Mouse (Mus musculus) adrenal gland, postnatal 10 days (tissue): ENCODE data around the gene Kcna10. TPM values are rescaled to one million over a fixed set of nuclear protein-coding genes. Genes with fewer than 3 reads are reported as not detected.
A peak's percentile ranks its signal among the peaks of the same experiment; 100 is the strongest.

ENCODE experiments used
- DNase-seq: peaks from one replicate; pipeline ENCODE4 v3.0.0; 2021; ENCODE audit warnings: mixed read lengths
- total RNA-seq, 2 experiments: library from RNA; stranded (reverse); gene quantifications; 2 replicates each; pipeline ENCODE4 v1.2.3; 2021

The Kcna10 gene
- total RNA-seq, 2 experiments from 2014 or later = not detected

- no peak for DNase-seq
These were observed 21.6 kb downstream of the Kcna10 start for GRCm38 (mm10) chr3:107204413-107204812.

DNA sequence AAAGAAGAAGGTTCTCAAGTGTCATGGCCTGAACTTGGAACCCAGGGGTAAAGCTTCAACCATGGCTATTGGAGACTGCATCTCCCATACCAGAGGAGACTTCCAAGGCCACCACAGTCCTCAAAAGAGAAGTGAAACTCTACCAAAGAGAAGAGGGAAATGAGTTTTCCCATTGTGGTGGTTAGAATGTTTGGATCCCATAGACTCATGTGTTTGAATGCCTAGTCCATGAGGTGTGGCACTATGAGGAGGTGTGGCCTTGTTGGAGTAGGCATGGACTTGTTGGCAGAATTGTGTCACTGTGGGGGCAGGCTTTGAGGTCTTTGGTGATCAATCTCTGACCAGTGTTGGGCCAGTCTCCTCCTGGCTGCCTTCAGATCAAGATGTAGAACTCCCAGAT lies 22.3 kb downstream of the Kcna10 start:
- no peak for DNase-seq

DNA sequence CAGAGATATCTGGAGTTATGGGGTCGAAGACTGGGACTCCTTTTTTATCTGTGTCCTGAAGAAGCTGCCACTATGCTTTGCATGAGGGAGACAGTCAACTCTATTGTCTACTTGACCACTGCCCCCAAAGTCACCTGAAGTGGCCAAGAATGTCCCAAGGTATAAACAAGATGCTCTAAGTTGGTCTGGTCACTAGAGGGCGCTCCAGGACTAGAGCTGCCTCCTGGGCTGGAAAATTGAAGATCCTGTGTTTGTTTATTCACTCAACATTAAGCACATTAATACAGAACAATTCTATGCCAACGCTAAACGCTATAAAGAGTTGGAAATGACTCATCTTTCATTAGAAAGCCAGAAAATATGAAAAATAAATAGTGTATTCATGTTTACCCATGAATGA lies 23.1 kb downstream of the Kcna10 start:
- peak; percentile 85 for DNase-seq

GRCm38 (mm10) chr3:107206490-107207150 lies 23.8 kb downstream of the Kcna10 start:
- DNase-seq = no peak

- no peak for DNase-seq
These were observed 24.9 kb downstream of the Kcna10 start for GRCm38 (mm10) chr3:107207625-107208253.

DNA sequence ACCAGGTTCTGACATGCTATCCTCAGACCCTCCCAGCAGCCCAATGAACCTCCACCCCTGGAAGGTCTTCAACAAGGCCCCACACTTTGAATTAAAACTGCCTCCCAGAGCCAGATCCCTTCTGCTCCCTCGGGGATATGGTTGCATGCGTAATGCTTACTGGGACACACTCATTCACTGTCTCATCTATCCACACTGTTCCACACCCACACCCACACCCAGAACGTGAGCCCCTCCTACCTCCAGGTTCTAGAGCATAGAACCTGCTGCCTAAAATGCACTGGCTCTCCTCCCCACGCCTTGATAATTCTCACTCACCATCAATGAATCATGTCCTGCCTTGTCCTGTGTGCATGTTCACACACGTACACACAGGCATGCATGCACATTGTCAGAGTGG lies 31.8 kb downstream of the Kcna10 start:
- no peak for DNase-seq

DNA sequence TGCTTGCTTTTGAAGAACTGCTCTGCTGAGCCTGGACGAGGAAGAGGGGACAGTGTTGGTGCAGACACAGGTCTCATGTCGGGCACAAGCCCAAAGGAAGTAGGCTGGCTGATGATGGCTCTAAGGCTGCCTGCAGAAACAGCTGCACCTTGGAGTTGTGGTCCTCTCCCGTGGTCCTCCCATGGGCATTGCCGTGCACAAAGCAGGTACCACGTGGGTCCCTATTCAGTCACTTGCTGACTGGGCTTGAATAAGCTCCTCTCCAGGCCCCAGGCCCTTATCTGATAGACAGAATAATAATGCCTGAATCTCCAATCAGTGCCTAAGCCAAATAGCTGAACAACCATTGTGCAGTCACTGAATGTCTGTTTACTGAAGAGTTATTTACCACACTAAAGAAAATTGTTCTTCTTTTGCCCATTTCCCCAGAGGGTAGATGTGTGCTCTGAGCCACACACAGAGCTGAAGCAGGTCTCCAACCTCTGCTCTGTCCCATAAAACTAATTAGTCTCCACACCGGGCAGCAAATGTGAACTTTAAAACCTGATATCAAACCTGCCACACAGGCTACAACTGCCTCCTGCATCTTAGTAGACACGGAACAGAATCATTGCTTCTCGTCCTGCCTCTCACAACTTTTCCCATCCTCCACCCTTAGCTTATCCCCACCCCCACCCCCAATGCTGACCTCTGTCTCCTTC lies 33.7 kb downstream of the Kcna10 start:
- DNase-seq = no peak

- DNase-seq = no peak
These were observed 34.2 kb downstream of the Kcna10 start for GRCm38 (mm10) chr3:107217101-107217480.

- DNase-seq = no peak
These were observed 35.7 kb downstream of the Kcna10 start for GRCm38 (mm10) chr3:107218572-107218971.

DNA sequence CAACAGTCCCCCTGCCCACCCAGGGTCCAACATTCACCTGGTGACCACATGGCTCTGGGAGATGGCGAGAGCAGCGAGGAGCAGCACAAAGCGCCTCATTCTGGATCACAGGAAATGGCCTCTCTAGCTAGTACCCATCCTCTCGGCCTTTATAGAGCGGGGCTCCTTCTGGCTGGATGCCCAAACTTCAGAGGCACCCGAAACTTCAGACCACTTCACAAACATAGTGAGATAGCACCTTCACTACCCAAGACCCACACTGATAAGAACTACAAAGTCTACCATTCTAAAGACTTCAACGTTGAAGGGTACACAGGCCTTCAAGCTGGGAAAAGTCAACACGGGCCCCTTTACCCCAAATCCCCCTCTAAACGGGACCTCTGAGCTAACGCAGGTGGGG lies 38.8 kb downstream of the Kcna10 start, which contains the start of gene Cym:
Cym (minus strand) TSS at position 125 of the 400 bp plus-strand sequence.
- no peak for DNase-seq

DNA sequence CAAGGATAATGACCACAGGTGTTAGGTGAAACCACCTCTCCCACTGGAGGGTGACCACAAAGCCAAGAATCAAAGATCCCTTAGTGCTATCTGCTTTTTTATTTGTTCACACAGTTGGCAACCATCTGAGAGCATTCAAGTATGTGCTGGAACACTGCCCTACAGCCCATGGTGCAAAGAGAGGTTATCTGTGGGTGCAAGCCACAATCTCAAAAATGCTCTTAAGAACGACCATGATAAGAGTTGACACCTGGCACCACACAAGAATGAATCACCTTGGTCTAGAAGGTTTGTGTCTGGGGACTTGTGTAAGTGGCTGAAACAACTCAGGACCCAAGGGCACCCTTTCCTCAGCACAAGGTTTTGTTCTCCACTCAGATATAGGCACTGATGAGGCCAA lies 40.4 kb downstream of the Kcna10 start:
- DNase-seq = no peak

DNA sequence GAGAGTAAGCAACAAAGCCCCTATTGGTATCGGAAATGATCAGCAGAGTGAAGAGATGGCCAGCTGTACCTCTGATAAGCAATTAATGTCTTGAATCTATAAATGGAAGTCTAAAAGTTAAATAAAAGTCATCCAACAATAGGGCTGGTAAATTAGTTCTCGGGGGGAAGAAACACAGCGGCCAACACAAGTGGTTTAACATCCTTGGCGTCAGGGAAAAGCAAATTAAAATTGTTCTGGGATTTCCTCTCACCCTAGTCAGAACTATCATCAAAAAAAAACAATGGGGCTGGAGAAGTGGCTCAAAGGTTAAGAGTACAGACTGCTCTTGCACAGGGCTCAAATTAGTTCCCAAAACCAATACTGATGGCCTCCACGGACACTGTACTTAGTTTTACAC lies 43.0 kb downstream of the Kcna10 start:
- no peak for DNase-seq

- DNase-seq = no peak
These were observed 46.4 kb downstream of the Kcna10 start for GRCm38 (mm10) chr3:107229221-107229620.

GRCm38 (mm10) chr3:107229822-107230221 lies 47.0 kb downstream of the Kcna10 start:
- peak; percentile 40 for DNase-seq

DNA sequence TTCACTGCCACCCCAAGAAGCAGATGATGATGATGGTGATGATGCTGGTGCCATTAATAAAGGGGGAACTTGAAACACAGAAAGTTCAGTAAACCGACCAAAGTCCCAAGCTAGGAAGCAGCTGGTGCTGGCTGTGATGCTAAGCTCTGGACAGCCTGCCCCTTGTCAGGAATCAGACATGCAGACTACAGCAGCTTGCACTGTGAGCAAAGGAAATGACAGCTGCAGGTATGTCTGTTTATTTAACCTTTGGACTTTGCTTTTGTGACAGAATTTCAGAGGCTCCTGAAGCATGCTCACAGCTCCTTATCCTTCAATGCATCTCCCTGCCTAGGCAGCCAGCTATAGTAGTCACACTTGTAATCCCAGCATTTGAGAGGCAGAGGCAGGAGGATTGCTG lies 47.7 kb downstream of the Kcna10 start, which contains the start of gene A630076J17Rik:
A630076J17Rik (plus strand) TSS at position 88 of the 400 bp plus-strand sequence.
- DNase-seq = no peak

DNA sequence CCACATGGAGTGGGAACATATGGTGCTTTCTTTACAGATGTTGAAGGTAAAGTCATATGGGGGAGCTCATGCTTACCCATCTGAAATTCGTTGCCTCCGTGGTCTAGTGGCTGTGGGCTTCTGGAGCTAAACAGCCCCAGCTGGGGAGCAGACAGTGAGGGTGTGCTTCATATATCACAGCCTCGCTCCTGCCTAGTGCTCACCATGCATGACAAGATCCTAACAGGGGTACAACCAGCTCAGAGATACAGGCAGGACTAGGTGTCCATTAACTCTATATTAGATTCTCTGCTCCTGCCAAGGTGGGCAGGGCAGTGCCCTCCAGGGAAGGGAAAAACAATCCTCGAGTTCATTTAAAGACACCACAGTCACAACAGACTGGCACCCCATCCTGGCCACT lies 48.3 kb downstream of the Kcna10 start:
- DNase-seq = no peak

DNA sequence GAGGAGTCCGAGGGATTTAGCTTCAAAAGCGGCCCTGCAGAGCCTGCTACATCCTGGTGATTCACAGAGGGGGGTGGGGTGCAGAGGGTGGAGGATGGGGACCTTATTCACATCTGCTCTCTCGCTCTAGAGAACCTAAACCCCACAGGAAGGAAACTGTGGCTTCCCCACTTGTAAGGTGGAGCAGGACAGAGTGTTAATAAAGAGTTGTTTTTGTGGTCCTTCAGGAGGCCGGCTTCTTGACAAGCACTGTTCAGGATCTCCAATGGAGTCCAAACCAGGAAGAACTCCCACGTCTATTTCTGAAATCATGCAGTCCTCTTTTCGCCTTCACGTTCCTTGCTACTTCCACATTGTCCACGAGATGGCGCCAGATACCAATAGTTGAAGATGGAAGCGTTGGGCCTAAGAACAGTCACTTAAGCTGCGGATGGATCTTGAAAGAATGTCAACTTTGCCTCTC lies 50.5 kb downstream of the Kcna10 start:
- DNase-seq = peak; percentile 89

DNA sequence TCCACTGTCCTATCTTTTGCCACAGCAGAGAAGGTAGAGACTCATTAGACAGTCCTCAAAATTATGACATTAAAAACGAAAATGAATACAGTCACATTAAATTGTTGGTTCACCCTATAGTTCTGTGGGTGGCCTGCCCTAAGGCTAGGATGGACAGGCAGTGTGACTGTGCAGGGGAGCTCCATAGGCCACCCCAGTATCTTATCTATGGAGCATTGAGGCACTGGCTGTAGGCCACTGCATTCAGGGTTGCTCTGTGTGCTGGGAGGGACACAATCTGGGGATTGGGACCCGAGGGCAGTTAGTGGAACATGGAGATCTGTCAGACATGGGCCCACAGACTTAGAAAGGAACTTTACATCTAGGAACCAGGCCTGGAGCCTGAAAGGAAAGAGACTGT lies 51.1 kb downstream of the Kcna10 start:
- no peak for DNase-seq

DNA sequence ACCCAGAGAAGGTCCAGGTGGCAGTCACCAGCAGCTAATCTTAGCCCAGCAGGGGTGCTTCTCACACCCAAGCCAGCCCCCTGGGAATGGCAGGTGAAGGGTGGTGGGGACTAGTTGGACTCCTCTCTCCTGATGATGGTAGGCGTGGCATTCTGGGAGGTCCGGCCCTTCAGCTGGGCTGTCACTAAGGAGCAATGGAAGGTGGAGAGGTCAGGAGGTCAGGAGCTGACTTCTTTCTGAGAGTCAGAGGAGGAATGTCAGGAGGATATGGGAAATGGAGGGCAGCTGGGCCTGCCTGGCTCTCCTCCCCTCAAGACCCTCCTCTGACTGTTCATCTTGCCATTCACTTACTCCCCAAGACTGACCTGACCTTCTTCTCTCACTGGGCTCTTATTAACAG lies 55.2 kb downstream of the Kcna10 start:
- DNase-seq = no peak

GRCm38 (mm10) chr3:107238471-107238980 lies 55.7 kb downstream of the Kcna10 start:
- no peak for DNase-seq

DNA sequence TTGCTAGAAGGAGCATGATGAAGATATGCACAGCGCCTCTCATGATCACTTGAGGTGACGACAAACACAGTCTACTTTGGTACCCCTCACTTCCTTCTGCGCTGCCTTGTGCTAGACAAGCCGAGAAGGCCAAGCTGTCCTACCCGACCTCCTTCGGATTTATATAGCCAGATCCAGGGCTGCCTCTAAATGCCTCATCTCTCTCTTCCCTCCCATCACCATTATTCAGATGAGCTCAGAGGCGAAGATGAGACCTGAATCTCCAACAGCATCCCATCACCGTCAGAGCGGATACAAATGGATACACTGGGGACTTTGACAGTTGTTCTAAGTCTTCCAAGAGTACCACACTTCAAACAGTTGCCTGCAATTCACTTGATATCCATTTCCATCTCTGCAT lies 56.8 kb downstream of the Kcna10 start, which contains the start of gene Prok1:
Prok1 (minus strand) TSS at position 101 of the 400 bp plus-strand sequence.
- DNase-seq = no peak

- peak; percentile 40 for DNase-seq
These were observed 58.7 kb downstream of the Kcna10 start for GRCm38 (mm10) chr3:107241389-107242094.
